Mouse (Mus musculus): ENCODE data around the gene Tnni1.

DNA sequence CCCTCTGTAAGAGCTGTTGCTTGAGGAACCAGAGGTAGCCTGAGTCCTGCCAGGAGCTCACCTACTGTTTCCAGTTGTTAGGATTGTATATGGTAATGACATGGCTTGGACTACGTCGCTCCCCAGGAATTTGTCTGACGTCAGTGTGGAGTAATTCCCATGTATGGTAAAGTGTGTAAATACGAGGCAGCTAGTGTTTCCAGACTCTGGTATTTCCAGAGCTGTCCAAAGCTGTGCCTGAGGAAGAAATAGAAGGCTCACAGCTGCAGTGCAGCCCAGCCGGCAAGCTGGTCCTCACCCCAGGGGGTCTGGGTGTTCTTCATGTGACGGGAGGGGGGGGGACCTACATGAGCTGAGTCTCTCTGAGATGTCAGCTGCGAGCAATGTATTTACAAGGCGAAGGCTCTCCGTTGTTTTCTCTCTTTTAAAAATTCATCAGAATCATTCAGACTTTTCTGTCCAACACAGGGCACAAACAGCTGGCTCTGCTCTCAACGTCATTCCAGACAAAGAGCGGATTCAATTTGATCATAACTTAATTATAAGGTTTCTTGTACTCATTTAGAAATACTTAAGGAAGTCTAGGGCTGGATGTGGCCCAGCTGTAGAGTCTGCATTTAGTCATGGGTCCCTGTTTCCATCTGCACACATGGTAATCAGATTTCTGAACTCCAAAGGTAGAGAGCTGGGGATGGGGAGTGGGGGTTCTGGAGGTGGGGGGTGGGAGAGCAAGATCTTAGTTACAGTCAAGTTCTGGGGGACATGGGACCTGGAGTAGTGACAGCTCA is 47.1 kb upstream of the Tnni1 start:
- no peak for TF ChIP-seq CTCF (IDR thresholded peaks at IDR 0.05; ENCODE audit: extremely low read depth, insufficient read depth, insufficient read length, insufficient replicate concordance)
- no peak for TF ChIP-seq POLR2A (IDR thresholded peaks at IDR 0.05; ENCODE audit: low read depth, low read length)
